Mouse (Mus musculus): ENCODE results near the gene Fam162b. TPM values are rescaled to one million over a fixed set of nuclear protein-coding genes. Genes with fewer than 3 reads are reported as not detected.

Gene Fam162b
- not detected in 2 replicates for polyA plus RNA-seq (2011; ENCODE audit: insufficient read depth, insufficient read length, low read depth, missing spikeins)

DNA sequence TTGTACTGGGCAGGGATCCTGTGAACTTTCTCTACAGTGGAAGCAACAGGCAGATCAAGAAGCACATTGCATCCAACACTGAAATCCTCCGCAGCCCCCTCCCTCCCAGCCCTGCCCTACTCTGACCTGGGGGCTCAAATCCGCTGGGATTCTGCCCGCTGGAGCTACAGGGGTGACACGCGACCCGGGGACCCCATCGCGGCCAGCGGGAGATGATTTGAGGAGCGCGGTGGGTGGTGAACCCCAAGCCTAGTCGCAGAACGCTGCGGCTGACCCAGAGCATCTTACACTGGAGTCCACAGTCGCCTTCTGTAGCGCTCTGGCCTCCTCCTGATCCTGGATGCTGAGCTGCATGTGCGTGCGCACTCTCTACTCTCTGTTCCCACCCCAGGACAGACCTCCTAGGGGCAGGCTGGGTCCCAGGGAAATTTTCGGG, at the start of gene Fam162b:
TSS of gene Fam162b (minus strand) at position 379 of the 436 bp plus-strand sequence.
- H3K36me3 ChIP-seq (ENCODE audit: control insufficient read depth, insufficient read depth, low read length, poor library complexity, severe bottlenecking), result no peaks in the 10 kb centered on the region
- H3K9me3 ChIP-seq (replicated peaks; ENCODE audit: control insufficient read depth, insufficient read depth, low read length, poor library complexity, severe bottlenecking), result no peaks in the 10 kb centered on the region
- no peaks in the 10 kb centered on the region for H3K4me1 ChIP-seq (ENCODE audit: control insufficient read depth, insufficient read depth, low read length)
- H3K27ac ChIP-seq (ENCODE audit: insufficient read depth, low read length), result no peak within 1 kb of the TSS
- H3K4me3 ChIP-seq (ENCODE audit: low read depth, low read length), result peak within 1 kb of the TSS; percentile 5
- H3K27me3 ChIP-seq (ENCODE audit: control insufficient read depth, insufficient read depth, low read length, poor library complexity, severe bottlenecking), result peaks cover 1% of the 10 kb centered on the region
- TF ChIP-seq POLR2A (IDR thresholded peaks at IDR 0.05; ENCODE audit: insufficient read depth, low read length) (no peak), EP300 (IDR thresholded peaks at IDR 0.05; ENCODE audit: insufficient read depth, low read depth, low read length) (no peak), CTCF (IDR thresholded peaks at IDR 0.05; ENCODE audit: low read depth, low read length) (no peak)
- H3K9ac ChIP-seq (ENCODE audit: low read depth, poor library complexity, severe bottlenecking), result no peak within 1 kb of the TSS

DNA sequence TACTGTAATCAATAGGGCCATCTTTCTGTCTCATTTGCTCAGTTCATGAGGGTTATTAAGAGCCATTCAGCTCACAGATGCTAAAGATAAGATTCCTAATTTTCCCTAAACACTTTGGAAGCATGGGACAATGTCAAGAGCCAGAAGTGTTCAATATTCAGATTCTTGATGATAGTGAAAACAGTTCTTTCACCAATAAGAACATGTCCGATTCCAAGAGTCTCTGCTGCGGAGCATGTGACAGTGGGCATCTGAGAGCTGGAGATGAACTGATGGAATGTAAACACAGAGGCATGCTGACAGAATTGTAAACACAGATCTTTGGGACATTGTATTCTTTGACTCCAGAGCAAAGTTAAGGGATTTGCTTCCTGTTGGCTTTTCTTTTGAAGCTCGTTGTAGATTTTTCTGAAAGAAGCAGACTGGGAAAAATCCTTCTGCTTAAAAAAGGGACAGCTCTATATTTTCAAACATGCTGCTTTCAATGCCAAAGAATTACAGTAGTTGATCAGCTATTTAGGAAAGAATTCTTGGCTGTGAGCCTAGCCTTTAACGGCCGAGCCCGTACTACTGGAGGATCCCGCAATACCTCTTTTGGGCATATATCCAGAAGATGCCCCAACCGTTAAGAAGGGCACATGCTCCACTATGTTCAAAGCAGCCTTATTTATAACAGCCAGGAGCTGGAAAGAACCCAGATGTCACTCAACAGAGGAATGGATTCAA, 41.3 kb upstream of the Fam162b start, which contains the start of gene Gprc6a:
TSS of gene Gprc6a (minus strand) at position 51 of the 726 bp plus-strand sequence.
- H3K4me3 ChIP-seq (ENCODE audit: low read depth, low read length), result no peak within 1 kb of the TSS
- TF ChIP-seq POLR2A (IDR thresholded peaks at IDR 0.05; ENCODE audit: insufficient read depth, low read length), result no peak
- no peak for TF ChIP-seq CTCF (IDR thresholded peaks at IDR 0.05; ENCODE audit: low read depth, low read length)
- no peak for TF ChIP-seq EP300 (IDR thresholded peaks at IDR 0.05; ENCODE audit: insufficient read depth, low read depth, low read length)
- no peaks in the 10 kb centered on the region for H3K4me1 ChIP-seq (ENCODE audit: control insufficient read depth, insufficient read depth, low read length)
- no peak within 1 kb of the TSS for H3K9ac ChIP-seq (ENCODE audit: low read depth, poor library complexity, severe bottlenecking)
- H3K27ac ChIP-seq (ENCODE audit: insufficient read depth, low read length), result no peak within 1 kb of the TSS
- H3K9me3 ChIP-seq (replicated peaks; ENCODE audit: control insufficient read depth, insufficient read depth, low read length, poor library complexity, severe bottlenecking), result no peaks in the 10 kb centered on the region
- H3K27me3 ChIP-seq (ENCODE audit: control insufficient read depth, insufficient read depth, low read length, poor library complexity, severe bottlenecking), result no peaks in the 10 kb centered on the region
- H3K36me3 ChIP-seq (ENCODE audit: control insufficient read depth, insufficient read depth, low read length, poor library complexity, severe bottlenecking), result no peaks in the 10 kb centered on the region

DNA sequence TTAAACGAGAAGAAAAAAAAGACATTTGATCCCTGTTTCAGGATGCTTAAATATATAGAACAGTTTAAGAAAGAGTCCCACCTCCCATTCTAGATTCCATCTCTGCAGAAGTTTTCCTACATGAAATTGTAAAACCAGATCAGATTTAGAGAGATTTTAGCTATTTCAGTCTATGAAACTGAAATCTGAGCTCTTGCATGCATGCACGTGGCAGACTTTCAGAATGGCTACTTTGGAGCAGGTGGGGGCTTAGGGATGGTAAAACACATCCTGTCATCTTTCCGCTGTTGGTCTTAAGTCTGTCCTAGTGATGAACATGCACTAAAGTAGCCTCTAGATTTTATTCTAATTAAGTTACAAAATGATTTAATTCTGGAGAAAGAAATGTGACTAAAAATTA, 30.9 kb upstream of the Fam162b start:
- no peak for TF ChIP-seq POLR2A (IDR thresholded peaks at IDR 0.05; ENCODE audit: insufficient read depth, low read length)
- TF ChIP-seq CTCF (IDR thresholded peaks at IDR 0.05; ENCODE audit: low read depth, low read length), result no peak
- no peak for TF ChIP-seq EP300 (IDR thresholded peaks at IDR 0.05; ENCODE audit: insufficient read depth, low read depth, low read length)
- Histone ChIP-seq H3K4me1 (ENCODE audit: control insufficient read depth, insufficient read depth, low read length) (no peaks in the 10 kb centered on the region), H3K27ac (ENCODE audit: insufficient read depth, low read length) (no peak overlapping the region), H3K27me3 (ENCODE audit: control insufficient read depth, insufficient read depth, low read length, poor library complexity, severe bottlenecking) (no peaks in the 10 kb centered on the region; the same call in 1 of the 2 replicates), H3K9ac (ENCODE audit: low read depth, poor library complexity, severe bottlenecking) (no peak overlapping the region), H3K4me3 (ENCODE audit: low read depth, low read length) (no peak overlapping the region), H3K36me3 (ENCODE audit: control insufficient read depth, insufficient read depth, low read length, poor library complexity, severe bottlenecking) (no peaks in the 10 kb centered on the region), H3K9me3 (replicated peaks; ENCODE audit: control insufficient read depth, insufficient read depth, low read length, poor library complexity, severe bottlenecking) (no peaks in the 10 kb centered on the region)

DNA sequence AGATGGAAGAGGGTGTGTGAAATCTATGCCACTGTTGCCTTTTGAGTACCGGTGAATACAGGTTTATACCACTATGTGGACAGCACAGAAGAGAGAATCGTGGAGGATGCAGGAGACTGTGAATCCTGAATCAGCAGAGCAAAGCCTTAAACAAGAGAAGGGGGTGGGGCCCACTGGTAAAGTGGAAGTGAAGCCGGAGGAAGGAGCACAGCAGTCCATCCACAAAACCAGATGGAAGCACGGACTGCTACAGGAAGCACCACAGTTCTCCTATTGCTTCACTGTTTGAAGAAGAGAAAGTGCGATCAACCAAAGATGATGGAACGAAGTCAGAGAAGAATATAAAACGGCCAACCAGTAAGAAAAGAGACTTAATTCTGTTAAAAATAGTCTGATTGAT, 29.8 kb upstream of the Fam162b start:
- Histone ChIP-seq H3K9ac (ENCODE audit: low read depth, poor library complexity, severe bottlenecking) (no peak overlapping the region), H3K36me3 (ENCODE audit: control insufficient read depth, insufficient read depth, low read length, poor library complexity, severe bottlenecking) (no peaks in the 10 kb centered on the region), H3K4me1 (ENCODE audit: control insufficient read depth, insufficient read depth, low read length) (peaks cover 2% of the 10 kb centered on the region), H3K9me3 (replicated peaks; ENCODE audit: control insufficient read depth, insufficient read depth, low read length, poor library complexity, severe bottlenecking) (no peaks in the 10 kb centered on the region), H3K4me3 (ENCODE audit: low read depth, low read length) (no peak overlapping the region), H3K27me3 (ENCODE audit: control insufficient read depth, insufficient read depth, low read length, poor library complexity, severe bottlenecking) (no peaks in the 10 kb centered on the region; the same call in 1 of the 2 replicates), H3K27ac (ENCODE audit: insufficient read depth, low read length) (no peak overlapping the region)
- TF ChIP-seq POLR2A (IDR thresholded peaks at IDR 0.05; ENCODE audit: insufficient read depth, low read length) (no peak), EP300 (IDR thresholded peaks at IDR 0.05; ENCODE audit: insufficient read depth, low read depth, low read length) (no peak), CTCF (IDR thresholded peaks at IDR 0.05; ENCODE audit: low read depth, low read length) (no peak)

DNA sequence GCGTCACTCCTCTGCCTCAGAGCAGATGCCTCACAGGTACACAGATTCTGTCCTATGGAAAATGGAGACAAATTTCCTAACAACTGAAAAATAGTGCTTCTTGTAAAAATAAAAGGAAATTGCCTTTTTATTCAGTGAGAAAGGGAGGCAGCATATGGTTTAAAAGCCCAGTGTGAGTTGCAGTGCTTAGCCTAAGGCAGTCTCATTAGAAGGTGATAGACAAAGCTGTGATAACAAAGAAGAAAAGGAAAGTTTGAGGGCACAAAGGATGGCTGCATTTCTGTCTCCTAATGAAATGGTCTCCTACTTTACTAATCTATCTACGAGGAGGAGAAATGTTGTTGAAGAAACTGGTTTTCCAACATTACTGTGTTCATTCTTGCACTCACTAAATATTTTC, 28.2 kb upstream of the Fam162b start:
- H3K36me3 ChIP-seq (ENCODE audit: control insufficient read depth, insufficient read depth, low read length, poor library complexity, severe bottlenecking), result no peaks in the 10 kb centered on the region
- no peak for TF ChIP-seq EP300 (IDR thresholded peaks at IDR 0.05; ENCODE audit: insufficient read depth, low read depth, low read length)
- no peak for TF ChIP-seq POLR2A (IDR thresholded peaks at IDR 0.05; ENCODE audit: insufficient read depth, low read length)
- no peak for TF ChIP-seq CTCF (IDR thresholded peaks at IDR 0.05; ENCODE audit: low read depth, low read length)
- no peak overlapping the region for H3K9ac ChIP-seq (ENCODE audit: low read depth, poor library complexity, severe bottlenecking)
- H3K4me3 ChIP-seq (ENCODE audit: low read depth, low read length), result no peak overlapping the region
- peaks cover 3% of the 10 kb centered on the region for H3K4me1 ChIP-seq (ENCODE audit: control insufficient read depth, insufficient read depth, low read length)
- no peaks in the 10 kb centered on the region for H3K9me3 ChIP-seq (replicated peaks; ENCODE audit: control insufficient read depth, insufficient read depth, low read length, poor library complexity, severe bottlenecking)
- no peak overlapping the region for H3K27ac ChIP-seq (ENCODE audit: insufficient read depth, low read length)
- H3K27me3 ChIP-seq (ENCODE audit: control insufficient read depth, insufficient read depth, low read length, poor library complexity, severe bottlenecking), result no peaks in the 10 kb centered on the region; the same call in 1 of the 2 replicates
